Mouse (Mus musculus) left cerebral cortex, adult 2 months (tissue): ENCODE data around the gene Ctbs. TPM values are rescaled to one million over a fixed set of nuclear protein-coding genes. Genes with fewer than 3 reads are reported as not detected.

ENCODE experiments used
- DNase-seq, 2 experiments: peaks; one replicate each; pipeline ENCODE4 v3.0.0; 2021 to 2022; ENCODE audit warnings: low spot score in 2 of 2, mixed read lengths in 1 of 2; ENCODE audit errors: extremely low spot score in 1 of 2
- H3K27ac ChIP-seq: fragments of 200-600 bp; 2 replicates; pipeline ENCODE4 v1.8.1; 2022
- H3K4me3 ChIP-seq: fragments of 200-600 bp; 2 replicates; pipeline ENCODE4 v1.8.1; 2022
- CTCF ChIP-seq: fragments of 200-600 bp; IDR thresholded peaks from 2 replicates; pipeline ENCODE4 v1.8.1; 2022; ENCODE audit warnings: antibody characterized with exemption, mild to moderate bottlenecking, moderate library complexity
- intact Hi-C: fragments of 180-260 bp; cut with DNase I; formaldehyde crosslinking; loops from one replicate; pipeline ENCODE4 v1.15.1; 2025
- total RNA-seq, 2 experiments: library from RNA; stranded (reverse); gene quantifications; 2 replicates each; pipeline ENCODE4 v1.2.3; 2021

Gene Ctbs
- total RNA-seq, 2 experiments from 2014 or later = 7.1 to 8.1 TPM

DNA sequence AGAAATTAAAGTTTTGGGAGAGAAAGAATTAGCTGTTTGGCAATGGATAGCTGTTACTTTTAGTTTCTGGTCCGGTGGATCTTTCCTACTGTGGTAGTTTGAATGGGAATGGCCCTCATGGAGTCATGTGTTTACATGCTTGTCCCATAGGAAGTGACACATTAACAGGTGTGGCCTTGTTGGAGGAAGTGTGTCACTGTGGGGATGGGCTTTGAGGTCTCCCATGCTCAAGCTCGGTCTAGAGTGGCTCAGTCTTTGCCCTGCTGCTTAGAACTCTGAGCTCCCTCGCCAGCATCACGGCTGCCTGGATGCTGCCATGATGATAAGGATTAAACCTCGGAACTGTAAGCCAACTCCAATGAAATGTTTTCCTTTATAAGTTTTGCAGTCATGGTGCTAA lies 1.8 kb downstream of the Ctbs start:
- no peak overlapping the region for H3K27ac ChIP-seq
- no peak for TF ChIP-seq CTCF
- H3K4me3 ChIP-seq = no peak overlapping the region
- intact Hi-C loops = loop anchor here (5.0 kb wide), 1 partner anchor 321 kb away; no protein-coding TSS in a partner anchor
- no peak for DNase-seq

DNA sequence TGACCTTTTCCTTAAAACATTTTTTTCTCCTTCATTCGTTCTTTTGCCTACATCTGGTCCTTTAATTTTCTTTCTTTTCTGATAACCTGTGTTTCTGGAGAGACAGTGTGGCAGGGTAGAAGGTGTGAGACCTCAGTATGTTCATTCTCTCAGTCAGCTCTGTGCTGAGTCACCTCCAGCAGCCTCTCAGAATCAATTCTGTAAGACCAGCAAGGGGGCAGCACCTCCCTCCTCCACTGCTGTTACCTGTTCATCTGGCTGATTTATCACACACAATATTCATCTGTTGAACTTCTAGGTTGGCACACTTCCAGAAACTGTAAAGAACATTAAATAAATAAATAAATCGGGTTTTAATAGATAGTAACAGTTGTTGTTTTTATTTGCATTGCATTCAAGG lies 13.3 kb downstream of the Ctbs start:
- intact Hi-C loops = no loop called here
- no peak for TF ChIP-seq CTCF
- no peak overlapping the region for H3K4me3 ChIP-seq
- DNase-seq = no peak
- no peak overlapping the region for H3K27ac ChIP-seq

DNA sequence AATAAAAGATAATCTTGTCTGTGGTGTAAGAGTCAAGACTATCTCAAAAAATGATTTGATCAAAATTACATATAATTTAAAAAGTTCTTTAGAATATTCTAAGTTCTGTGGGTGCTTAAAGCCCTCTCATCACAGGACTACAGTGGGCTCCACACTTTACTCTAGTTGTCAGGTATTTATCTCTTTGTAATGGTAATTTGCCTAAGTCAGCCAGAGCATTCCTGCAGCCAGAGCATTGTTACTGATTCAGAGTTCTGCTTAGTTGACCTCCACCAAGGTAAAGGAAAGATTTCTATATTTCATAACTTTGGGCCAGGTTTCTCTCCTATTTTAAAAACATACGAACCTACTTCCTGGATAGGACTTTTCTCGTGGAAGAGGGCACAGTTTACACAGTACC lies 19.6 kb downstream of the Ctbs start:
- no peak overlapping the region for H3K4me3 ChIP-seq
- no peak for TF ChIP-seq CTCF
- intact Hi-C loops = no loop called here
- no peak overlapping the region for H3K27ac ChIP-seq
- DNase-seq = no peak

GRCm38 (mm10) chr3:146472657-146473056 lies 23.1 kb downstream of the Ctbs start:
- no peak for TF ChIP-seq CTCF
- intact Hi-C loops = no loop called here
- no peak for DNase-seq
- Histone ChIP-seq H3K4me3 (no peak overlapping the region), H3K27ac (no peak overlapping the region)

DNA sequence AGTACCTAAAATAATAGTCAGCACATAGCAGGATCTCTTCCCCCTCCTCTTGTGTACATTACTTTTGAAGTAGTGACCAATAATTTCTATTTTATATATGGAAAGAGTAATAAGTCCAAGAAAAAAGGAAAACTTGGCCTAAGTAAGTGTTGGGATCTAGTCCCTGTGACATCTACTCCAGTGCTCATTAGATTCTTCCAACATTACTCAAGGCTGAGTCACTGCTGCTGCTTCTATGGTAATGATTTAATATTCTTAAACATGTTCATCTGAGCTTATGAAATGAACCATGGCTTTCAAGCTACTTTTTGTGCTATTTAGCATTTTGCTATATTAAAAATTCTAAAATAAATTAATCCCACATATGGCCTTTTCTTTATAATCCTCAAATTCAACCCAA lies 24.1 kb downstream of the Ctbs start:
- Histone ChIP-seq H3K27ac (no peak overlapping the region), H3K4me3 (no peak overlapping the region)
- TF ChIP-seq CTCF = no peak
- no peak for DNase-seq
- intact Hi-C loops = no loop called here

DNA sequence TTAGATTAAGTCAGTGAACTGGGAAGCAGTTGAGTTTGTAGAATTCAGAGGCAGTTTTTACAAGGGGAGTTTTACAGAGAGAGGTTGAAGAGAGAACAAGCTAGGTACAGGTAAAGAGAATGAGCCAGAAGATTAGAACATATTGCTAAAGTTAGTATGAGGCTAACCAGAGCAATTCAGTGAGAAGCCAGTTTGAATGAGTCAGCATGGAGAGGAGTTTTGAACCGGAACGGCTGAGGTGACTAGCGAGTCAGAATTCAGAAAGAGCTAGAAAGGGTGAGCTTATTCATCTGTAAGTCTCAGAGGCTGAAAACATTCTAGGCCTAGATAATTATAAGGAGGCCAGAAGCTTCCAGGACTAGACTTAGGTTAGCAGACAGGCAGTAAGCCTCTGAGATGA lies 24.8 kb downstream of the Ctbs start:
- intact Hi-C loops = no loop called here
- DNase-seq = no peak

GRCm38 (mm10) chr3:146482044-146482443 lies 32.4 kb downstream of the Ctbs start:
- no peak overlapping the region for H3K27ac ChIP-seq
- TF ChIP-seq CTCF = peak; percentile 39
- no peak overlapping the region for H3K4me3 ChIP-seq
- no peak for DNase-seq
- intact Hi-C loops = no loop called here

More for the DNA sequence above, 24.8 kb downstream of the Ctbs start:
- Histone ChIP-seq H3K27ac (no peak overlapping the region), H3K4me3 (no peak overlapping the region)
- no peak for TF ChIP-seq CTCF

DNA sequence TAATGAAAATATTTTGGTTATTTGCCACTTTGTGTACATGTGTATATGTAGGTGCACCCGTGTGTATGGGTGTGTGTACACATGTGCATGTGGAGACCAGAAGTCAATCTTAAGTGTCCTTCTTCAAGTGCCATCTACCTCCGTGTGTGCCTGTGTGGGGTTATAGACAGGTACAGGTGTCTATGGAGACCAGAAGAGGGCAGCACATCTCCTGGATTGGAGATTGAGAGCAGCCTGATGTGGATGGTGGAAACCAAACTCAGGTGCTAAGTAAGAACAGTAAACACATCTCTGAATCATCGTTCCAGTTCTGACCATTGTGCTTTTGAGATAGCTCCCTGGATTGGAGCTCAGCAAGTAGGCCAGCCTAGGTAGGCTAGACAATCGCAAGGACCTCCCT lies 36.9 kb downstream of the Ctbs start:
- no peak for DNase-seq
- intact Hi-C loops = no loop called here
- TF ChIP-seq CTCF = no peak; the same call in none of the 2 replicates
- Histone ChIP-seq H3K27ac (no peak overlapping the region), H3K4me3 (no peak overlapping the region)

DNA sequence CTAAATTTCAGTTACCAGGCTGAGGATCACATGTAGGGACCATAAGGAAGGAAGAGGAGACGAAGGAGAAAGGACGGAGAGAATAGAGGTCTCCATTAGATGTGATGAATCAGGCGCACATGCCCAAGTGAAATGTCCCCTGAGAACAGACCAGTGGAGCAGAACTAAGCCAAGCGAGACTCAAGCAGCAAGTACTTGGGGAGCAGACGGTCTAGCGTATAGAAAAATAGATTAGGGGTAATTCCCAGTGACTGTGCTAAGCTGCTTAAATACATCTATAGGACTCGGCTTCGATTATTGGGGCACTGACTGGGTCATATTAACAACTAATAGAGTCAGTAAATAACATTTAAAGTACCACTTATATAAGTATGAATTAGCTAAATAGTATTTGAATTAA lies 45.3 kb downstream of the Ctbs start:
- no peak for DNase-seq
- intact Hi-C loops = no loop called here
- Histone ChIP-seq H3K27ac (no peak overlapping the region), H3K4me3 (no peak overlapping the region)
- no peak for TF ChIP-seq CTCF

DNA sequence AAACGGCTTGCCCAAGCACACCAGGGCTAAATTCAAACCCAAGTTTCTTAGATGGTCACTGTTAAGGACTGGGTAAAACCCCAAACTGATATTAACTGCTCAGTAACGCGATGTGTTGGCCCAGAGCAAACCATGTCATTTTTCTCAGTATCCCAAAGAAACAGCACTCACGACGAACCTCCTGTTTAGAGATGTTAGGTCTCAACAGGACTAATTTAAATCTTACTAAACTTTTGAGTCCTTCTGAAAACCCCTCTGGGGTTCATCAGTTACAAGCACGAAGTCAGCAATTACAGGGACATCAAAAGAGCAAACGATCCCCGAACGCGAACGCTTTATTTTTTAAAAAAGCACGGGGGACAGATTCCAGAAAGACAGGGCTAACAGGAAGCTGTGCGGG lies 49.4 kb downstream of the Ctbs start:
- peak overlapping the region; percentile 54 for H3K4me3 ChIP-seq
- no peak for DNase-seq
- H3K27ac ChIP-seq = peak overlapping the region; percentile 73
- intact Hi-C loops = no loop called here
- TF ChIP-seq CTCF = no peak

DNA sequence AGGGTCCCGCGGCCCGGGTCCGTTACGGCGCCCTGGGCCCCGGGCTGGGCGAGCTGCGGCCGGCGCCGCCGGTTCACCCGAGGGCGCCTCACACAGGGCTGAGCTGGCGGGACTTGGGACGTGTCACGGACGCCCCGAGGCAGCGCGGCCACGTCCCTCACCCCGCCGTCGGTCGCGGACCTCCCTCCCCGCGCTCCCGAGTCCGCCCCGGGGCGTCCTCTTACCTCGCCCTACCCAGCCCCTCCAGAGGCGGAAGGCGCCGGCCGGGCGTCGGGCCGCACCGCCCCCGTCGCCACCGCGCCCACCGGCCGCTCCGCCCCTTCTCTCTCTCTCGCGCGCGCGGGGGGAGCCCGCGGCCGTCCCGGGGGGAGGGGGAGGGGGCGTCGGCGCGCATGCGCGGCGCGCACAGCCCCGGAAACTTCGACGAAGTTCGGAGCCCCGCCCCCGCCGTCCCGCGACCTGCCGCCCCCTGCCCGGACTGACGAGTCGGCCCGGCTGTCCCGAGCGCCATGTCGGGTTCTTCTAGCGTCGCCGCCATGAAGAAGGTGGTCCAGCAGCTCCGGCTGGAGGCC lies 49.9 kb downstream of the Ctbs start, which contains the start of the genes Spata1 and Gng5:
Gene Spata1 (minus strand): TSS at position 323 of the 572 bp plus-strand sequence.
Gene Gng5 (plus strand): TSS at position 377 of the 572 bp plus-strand sequence.
- TF ChIP-seq CTCF = no peak
- intact Hi-C loops = loop anchor here (10.0 kb wide), 1 partner anchor 315 kb away; no protein-coding TSS in a partner anchor
- peak; percentile 59 to 76 for DNase-seq
- Histone ChIP-seq H3K4me3 (peak within 1 kb of the TSS; percentile 54), H3K27ac (peak within 1 kb of the TSS; percentile 73)

- peak overlapping the region; percentile 54 for H3K4me3 ChIP-seq
- no peak for TF ChIP-seq CTCF
- H3K27ac ChIP-seq = peak overlapping the region; percentile 65
- intact Hi-C loops = loop anchor here (10.0 kb wide), 1 partner anchor 315 kb away; no protein-coding TSS in a partner anchor
- DNase-seq = peak in 1 of 2 experiments; percentile 38
Observed at GRCm38 (mm10) chr3:146500003-146500809, 50.6 kb downstream of the Ctbs start.

- intact Hi-C loops = loop anchor here (10.0 kb wide), 1 partner anchor 316 kb away; no protein-coding TSS in a partner anchor
- no peak for DNase-seq
- TF ChIP-seq CTCF = no peak
- H3K27ac ChIP-seq = peak overlapping the region; percentile 65
- H3K4me3 ChIP-seq = peak overlapping the region; percentile 54
Observed at GRCm38 (mm10) chr3:146500810-146501201, 51.2 kb downstream of the Ctbs start.
